Mouse (Mus musculus) thymus, postnatal 0 days (tissue): ENCODE results near the gene Cyp4f39. TPM values are rescaled to one million over a fixed set of nuclear protein-coding genes. Genes with fewer than 3 reads are reported as not detected.
A peak's percentile ranks its signal among the peaks of the same experiment; 100 is the strongest.
"Not testable (repeated sequence)": the region's sequence is repeated elsewhere in the genome, so short reads cannot be mapped to it uniquely, and the experiment has no call there.

Experiments
- DNase-seq: peaks from one replicate; pipeline ENCODE4 v3.0.0-alpha.2; 2015; ENCODE audit warnings: low spot score
- polyA plus RNA-seq: library from polyadenylated mRNA; unstranded; fragments of >200 nt; fragmentation: Nextera tagmentation; extraction: Ambion mirVana; gene quantifications from 2 replicates; pipeline ENCODE4 v1.2.1, GENCODE M21; 2015

Cyp4f39 gene
- polyA plus RNA-seq, 1 experiment from 2014 or later: 0.30 TPM

DNA sequence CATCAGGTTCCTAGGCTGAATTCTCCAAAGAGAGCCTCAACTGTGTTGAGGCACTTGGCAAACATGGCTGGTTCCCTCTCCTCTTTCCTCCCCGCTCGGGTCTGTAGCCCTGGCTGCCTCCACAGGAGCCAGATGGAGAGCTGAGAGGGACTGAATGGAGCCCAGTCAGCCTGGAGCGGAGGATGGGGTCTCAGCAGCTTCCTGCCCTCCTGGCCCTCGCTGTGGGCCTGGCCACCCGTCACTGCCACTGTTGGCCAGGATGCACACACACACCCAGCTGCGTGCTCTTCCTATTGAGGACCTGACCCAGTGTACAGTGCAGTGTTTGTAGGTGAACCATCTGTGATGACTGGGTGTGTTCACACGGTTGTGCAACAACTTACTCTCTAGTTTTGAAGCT is 19.7 kb downstream of the Cyp4f39 start:
- DNase-seq: no peak

DNA sequence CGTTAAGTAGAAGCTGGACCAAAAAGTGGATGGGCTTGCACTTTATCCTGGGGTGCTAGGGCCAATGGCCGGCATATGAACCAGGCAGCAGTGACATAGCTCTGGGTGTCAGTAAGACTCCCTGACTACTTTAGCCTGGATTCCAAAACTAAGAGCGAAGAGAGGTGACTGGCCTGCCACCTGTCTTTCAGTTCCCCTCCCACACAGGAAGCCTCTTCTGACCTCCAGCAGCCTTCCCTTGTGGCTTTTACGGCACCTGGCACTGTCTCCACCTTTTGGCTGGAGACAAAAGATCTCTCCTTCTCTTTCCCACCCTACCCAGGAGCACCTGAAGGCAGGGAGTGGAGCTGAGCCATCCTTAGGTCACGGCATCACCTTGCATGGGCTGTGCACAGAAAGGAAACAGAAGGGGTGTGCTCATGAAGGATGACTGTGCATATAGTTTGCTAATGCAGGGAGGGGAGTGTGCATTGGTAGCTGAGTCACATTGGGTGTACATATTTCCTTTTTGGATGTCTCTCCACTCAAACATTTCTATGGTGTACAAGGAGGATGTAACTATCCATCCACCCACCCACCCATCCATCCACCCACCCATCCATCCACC is 22.5 kb downstream of the Cyp4f39 start:
- DNase-seq: no peak

DNA sequence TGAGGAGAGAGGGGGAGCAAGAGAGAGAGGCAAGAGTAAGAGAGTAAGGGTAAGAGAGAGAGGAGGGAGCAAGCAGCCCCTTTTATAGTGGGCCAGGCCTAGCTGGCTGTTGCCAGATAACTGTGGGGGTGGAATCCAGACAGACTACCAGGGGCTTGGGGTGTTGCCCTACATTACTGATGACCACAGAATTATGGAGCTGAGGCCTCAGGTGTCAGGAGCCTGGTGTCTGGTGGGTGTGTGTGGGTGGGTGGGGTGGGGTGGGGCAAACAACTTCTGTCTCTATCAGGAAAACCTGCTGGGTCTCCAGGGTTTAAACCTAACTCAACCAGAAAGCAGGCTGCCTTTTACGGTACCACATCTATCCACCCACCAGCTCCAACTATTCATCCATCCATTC is 24.7 kb downstream of the Cyp4f39 start:
- no peak for DNase-seq

DNA sequence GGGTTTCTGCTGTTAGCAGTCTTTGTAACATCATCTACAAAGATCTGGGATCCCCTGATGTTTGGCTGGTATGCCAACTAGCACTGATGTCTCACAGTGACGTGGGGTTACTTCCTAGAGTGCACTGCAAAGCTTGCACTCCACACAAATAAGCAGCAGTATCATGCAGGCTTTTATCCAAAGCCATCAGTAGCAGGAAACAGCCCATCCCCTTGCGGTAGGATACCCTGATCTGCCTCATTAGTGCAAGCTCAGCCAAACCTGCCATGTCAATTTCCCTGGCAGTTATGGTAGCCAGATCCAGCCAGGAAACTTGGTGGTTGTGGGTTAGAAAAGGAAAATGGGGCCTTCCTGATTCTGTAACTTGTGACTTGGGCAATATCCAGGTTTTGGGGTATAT is 26.2 kb downstream of the Cyp4f39 start:
- no peak for DNase-seq

DNA sequence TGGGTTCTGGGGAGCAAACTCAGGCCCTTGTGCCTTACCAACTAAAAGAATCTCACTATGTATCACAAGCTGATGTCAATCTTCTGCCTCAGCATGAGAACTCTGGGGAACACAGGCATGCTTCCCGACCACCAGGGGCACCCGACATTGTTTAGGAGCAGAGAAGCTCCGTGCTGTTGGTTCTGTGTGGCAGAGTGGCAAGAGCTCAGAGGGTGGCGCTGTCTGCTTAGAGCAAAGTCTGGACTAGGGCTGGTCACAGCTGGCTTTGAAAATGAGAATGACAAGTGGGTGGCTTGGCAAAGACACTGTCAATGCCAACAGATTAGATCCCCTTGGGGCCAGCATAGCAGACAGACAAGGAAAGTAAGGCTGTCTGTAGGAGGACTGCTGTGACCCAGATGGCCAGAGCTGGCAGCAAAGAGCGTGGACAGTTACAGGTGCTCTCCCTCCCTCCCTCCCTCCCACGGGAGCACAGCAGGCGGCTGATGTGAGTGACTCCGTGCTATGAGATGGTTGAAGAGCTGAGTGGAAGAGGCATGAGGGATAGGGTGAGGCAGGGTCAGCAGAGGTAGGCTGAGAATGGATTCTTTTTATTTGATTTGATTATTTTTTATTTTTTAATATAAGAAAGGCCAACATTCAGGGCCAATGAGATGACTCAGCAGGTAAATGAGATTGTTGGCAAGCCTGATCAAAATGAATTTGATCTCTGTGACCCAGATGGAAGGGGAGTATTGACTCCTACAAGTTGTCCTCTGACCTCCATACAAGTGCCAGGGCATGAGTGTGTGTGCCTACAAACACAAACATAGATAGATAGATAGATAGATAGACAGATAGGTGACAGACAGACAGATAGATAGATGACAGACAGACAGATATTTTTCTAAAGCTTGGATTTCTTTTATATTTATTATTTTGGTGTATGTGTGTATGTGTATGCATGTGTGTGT is 27.3 kb downstream of the Cyp4f39 start:
- DNase-seq: peak; percentile 51

DNA sequence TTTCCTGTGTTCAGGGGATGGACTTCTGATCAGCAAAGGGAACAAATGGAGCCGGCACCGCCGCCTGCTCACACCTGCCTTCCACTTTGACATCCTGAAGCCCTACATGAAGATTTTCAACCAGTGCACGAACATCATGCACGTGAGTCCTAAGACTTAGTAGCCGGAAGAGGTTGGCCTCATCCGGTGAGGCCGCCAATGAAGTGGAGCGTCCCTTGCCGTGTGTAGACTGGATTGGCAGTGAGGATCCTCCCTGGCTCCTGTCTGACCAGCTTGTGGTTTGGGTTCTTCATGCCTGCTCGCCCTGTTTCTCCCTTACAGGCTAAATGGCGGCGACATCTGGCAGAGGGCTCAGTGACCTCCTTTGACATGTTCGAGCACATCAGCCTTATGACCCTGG is 29.2 kb downstream of the Cyp4f39 start:
- DNase-seq: no peak

DNA sequence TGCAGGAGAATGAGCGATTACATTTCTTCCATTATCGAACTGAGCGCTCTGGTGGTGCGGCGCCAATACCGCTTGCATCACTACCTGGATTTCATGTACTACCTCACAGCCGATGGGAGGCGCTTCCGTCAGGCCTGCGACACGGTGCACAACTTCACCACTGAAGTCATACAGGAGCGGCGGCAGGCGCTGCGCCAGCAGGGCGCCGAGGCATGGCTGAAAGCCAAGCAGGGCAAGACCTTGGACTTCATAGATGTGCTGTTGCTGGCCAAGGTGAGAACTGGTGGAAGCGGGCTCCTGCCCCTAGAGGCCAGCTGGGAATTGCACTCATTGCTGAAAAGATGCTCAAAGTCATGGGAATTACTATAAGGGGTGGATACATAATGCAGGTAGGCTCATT is 30.7 kb downstream of the Cyp4f39 start:
- DNase-seq: peak; percentile 47

DNA sequence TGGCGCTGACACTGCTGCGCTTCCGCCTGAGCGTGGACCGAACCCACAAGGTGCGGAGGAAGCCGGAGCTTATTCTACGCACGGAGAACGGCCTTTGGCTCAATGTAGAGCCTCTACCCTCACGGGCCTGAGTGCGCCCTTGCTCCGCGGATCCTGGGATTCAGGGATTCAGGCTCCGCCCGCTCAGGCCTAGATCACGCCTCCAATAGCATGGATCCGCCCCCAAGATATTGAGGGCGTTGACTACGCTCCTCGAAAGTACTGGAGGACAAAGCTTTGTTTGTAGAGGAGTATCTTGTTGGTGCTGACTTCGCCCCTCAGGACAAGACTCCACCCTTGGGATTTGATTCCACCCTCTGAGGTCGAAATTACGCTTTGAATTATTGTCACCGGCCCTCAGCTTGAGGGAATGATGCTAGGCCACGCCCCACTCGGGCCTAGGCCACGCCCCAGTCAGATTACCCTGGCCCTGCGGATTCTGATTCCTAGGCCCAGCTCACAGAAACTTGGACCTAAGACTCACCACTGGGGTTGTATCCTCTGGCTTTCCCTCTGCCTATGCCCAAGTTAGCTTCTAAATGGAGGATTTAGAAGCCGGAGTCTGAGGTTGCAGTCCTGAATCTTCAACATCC is 39.9 kb downstream of the Cyp4f39 start:
- DNase-seq: no peak

DNA sequence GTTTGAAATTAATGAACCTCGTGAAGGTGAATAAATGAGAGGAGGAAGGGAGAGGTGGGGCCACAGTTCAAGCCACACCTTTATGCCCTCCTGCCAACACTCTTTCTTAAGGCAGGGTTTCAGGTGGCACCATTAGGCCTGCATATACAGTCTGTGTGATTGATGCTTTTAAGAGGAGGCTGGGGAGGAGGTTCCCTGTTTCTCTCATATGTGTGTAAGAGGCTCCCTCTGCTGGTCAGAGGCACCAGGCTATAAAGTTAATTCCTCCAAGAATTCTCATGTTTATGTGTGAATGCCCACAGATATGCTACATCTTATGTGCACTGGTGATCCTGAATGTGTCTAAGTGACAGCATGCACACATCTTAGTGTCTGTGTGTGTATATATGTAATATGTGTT is 42.1 kb downstream of the Cyp4f39 start:
- peak; percentile 81 for DNase-seq

DNA sequence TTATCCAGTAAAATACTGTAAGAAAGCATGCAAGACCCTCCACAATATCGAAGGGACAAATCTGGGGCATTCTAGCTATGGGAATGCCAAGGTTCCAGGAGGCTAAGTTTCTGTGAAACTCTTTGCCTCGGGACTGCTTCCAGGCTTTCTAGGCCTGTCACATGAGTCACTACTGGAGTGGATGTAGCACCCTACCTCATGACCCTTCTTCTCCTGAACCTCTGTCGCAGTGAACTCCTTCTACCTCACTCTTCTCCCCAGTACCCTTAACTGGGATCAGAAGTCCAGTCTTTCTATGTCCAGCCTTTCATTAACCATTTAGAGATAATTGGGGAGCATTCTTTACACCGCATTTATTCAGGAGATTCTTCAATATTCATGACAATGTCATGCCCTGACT is 48.0 kb downstream of the Cyp4f39 start:
- DNase-seq: not testable (repeated sequence)

DNA sequence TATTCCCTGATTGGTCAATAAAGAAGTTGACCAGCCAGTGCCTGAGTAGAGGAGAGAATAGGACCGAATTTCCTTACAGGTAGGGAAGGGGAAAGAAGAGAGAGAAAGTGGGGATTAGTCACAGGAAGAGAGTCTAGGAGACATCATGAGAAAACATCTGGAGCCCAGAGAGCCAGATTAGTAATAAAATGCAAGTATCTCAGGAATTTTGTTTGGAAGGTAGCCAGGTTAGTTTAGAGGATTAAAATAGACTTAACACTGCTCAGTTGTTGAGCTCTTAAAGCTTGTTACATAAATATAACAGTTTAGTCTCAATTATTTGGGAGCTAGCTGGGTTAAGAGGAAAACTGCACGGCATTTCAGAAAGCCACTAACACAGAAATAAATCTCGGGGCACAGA is 48.5 kb downstream of the Cyp4f39 start:
- DNase-seq: no peak

DNA sequence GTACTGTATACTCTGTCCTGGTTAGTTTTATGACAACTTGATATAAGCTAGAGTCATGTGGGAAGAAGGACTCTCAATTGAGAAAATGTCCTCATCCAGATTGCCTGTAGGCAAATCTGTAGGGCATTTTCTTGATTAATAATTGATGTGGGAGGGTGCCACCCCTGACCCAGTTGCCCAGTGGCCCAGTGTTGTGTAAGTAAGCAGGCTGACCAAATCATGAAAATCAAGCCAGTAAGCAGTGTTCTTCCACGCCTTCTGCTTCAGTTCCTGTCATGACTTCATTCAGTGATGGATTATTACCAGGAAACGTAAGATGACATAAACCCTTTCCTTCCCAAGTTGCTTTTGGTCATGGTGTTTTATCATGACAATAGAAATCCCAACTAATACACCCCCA is 50.6 kb downstream of the Cyp4f39 start:
- DNase-seq: no peak

DNA sequence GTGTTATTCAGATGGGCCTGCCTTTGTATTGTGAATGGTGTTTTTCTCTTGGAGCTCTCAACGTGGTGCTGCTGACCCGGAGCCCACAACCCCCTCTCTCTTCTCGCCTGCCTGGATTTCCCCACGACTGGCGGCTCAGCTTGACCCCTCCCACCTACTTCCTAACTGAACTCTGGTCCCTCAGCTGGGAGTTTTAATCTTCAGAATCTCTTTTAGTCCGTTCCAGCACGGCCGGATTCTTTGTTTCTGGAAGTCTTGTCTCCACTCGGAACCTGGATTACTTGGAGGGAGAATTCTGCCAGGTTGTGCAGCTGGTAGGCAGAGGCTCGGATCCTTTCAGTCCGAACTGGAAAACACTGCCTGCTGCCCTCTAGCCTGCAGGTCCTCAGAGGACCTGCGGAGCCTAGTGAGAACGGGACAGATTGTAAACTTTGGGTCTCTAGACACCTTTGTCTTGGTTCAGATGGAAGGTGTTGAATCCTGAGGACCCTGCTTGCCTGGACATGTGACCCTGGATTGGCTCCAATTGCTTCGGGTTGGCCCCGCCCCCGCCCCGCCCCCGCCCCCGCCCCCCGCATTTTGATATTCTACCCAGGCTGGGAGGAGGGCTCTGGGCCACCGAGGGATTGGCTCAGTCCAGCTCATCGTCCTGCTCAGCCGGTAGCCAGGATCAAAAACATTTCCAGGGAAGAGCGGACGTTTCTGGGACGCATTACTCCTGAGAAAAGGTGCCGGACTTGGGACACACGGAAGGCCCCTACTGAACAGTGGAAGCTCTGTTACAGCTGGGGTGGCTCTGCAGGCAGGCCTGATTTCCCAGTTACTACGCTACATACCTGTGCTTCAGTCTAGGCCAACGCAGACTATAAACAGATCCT is 53.6 kb downstream of the Cyp4f39 start, which contains the start of gene Cyp4f17:
Cyp4f17 (plus strand) TSS at position 200 of the 878 bp plus-strand sequence.
- DNase-seq: peak; percentile 13

DNA sequence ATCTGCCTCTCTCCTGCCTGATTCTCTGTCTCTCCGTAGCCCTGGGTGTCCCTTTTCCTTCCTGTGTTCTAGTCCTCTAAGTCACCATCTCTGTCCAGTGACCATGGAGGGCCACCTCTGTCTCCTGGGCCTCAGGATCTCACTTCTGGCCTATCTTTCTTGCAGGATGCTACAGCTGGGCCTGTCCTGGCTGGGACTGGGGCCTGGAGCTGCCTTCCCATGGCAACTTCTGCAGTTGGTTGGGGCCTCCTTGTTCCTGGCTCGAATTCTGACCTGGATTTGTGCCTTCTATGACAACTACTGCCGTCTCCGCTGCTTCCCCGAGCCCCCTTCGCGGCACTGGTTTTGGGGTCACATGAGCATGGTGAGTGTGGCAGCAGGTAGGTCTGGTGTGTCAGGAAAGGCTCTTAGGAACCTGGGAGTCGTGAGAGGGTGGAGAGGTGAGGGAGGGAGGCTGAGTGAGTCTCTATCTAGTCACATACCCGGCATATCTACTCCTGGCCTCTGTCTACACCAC is 54.3 kb downstream of the Cyp4f39 start:
- no peak for DNase-seq

DNA sequence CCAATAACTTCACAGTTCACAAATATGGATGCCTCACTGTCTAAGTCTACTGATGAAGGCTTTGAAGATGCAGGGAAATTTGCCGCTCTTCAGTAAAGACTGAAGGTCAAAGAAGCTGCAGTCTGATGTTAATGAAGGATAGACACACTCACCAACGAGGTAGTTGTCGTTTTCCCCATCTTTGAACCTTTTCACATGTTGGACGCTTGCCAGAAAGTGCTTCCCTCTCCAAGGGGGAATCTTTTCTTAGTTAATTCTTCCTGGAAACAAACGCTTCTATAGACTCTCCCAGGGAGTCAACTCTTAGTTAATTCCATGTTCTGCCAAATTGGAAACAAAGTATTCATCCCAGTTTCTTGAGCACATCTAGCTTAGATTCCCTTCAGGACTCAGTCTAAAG is 63.6 kb downstream of the Cyp4f39 start:
- no peak for DNase-seq

DNA sequence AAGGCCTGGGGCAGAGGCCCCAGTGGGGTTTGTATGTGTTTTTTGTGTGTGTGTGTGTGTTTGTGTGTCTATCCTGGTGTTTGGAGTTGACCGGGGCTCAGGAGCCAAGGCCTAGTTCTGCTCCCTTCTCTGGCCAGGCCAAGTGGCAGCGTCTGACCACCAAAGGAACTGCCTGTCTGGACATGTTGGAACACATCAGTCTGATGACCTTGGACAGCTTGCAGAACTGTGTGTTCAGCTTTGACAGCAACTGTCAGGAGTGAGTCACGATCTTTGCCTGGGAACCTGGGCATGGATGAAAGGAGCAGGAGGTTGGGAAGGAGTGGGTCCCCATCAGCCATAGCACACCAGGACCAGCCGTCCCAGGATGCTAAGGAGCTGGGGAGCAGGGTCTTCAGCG is 69.5 kb downstream of the Cyp4f39 start:
- DNase-seq: no peak

DNA sequence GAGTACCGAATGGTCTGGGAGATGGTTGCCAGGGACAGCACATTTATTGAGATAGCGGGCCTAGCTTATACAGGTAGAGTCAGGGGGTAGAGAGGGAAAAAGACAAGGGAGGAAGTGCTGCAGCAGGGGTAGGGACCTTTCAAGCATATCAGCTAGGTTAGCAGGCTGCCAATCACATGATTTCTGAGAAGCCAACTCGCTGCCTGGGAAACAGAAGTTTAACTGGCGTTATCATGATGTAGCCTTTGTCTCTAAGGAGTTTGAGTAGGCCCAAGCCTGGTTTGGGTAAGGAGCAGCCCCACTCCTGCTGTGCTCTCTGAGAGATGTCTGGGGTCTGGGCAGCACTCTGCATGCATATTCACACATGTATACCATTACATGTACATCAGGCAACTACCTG is 69.9 kb downstream of the Cyp4f39 start:
- no peak for DNase-seq

DNA sequence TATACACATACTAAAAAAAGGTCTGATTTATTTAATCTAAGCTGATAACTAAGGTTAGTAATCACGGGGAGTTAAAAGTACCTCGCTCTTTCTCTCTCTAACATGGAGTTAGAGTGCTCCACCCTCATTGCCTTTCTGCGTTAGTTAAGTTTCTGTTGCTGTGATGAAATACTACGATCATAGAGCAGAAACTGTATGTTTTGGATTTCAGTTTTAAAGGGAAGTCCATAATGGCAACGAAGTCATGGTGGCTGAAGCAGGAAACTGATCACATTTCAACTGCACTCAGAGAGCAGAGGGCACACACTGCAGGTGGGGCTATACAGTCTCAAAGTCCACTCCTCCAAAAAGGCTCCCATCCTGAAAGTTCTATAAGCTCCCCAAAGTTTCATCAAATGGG is 70.3 kb downstream of the Cyp4f39 start:
- no peak for DNase-seq

DNA sequence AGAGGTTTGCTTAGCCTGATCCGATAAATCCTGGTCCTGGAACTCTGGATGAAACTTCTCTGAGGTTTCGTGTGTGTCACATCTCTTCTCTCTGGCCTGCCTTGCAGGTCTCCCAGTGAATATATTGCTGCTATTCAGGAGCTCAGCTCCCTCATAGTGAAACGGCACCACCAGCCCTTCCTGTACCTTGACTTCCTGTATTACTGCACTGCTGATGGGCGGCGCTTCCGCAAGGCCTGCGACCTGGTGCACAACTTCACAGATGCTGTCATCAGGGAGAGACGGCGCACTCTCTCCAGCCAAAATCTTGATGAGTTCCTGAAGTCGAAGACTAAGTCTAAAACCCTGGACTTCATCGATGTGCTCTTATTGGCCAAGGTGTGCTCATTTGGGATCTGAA is 71.4 kb downstream of the Cyp4f39 start:
- peak; percentile 47 for DNase-seq

DNA sequence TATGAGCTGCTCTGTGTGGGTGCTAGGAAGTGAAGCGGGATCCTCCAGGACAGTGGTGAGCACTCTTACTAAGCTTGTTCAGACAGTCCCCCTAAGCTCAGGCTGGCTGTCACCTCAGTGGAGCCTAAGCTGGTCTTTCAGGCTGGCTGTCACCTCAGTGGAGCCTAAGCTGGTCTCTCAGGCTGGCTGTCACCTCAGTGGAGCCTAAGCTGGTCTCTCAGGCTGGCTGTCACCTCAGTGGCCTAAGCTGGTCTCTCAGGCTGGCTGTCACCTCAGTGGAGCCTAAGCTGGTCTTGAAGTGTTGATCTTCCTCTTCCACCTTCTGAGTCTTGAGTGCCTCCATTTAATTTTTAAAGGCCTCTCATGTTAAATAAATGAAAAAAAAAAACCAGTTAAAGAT is 73.8 kb downstream of the Cyp4f39 start:
- DNase-seq: not testable (repeated sequence)

DNA sequence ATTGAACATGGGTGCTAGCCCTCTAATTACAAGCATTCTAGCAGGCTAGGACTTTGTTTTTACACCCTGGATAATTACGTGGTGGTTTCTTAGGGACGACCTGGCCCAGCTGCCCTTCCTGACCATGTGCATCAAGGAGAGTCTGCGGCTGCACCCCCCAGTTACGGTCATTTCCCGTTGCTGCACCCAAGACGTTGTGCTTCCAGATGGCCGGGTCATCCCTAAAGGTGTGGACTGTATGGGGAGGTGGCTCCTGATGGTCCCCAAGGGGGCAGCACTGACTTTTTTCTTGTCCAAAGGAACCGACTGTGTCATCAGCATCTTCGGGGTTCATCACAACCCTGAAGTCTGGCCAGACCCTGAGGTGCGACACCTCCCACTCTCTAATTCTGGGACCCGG is 75.2 kb downstream of the Cyp4f39 start:
- DNase-seq: no peak
